Mouse (Mus musculus) stomach, postnatal 0 days (tissue): Measurements from ENCODE around the gene Tmem121. TPM values are rescaled to one million over a fixed set of nuclear protein-coding genes. Genes with fewer than 3 reads are reported as not detected.

Source experiments
- ATAC-seq: fragments of 200-750 bp; cut with Nextera tagmentation; 2 replicates; pipeline ENCODE4 v1.8.0; 2017; ENCODE audit not compliant: low FRiP score, low TSS enrichment
- DNase-seq: peaks from one replicate; pipeline ENCODE4 v3.0.0-alpha.2; 2016; ENCODE audit warnings: low spot score
- H3K27ac ChIP-seq: fragments of 300-500 bp; sonication (generic); replicated peaks from 2 replicates; pipeline ENCODE4 v1.5.1; 2014; ENCODE audit warnings: mild to moderate bottlenecking, control low read depth
- H3K27me3 ChIP-seq: fragments of 300-500 bp; sonication (generic); 2 replicates; pipeline ENCODE4 v1.6.1; 2014; ENCODE audit warnings: low read length; ENCODE audit not compliant: control insufficient read depth, insufficient read depth
- H3K36me3 ChIP-seq: fragments of 300-500 bp; sonication (generic); 2 replicates; pipeline ENCODE4 v1.6.1; 2014; ENCODE audit warnings: low read length, mixed read lengths; ENCODE audit not compliant: control insufficient read depth, insufficient read depth
- H3K4me1 ChIP-seq: fragments of 300-500 bp; sonication (generic); replicated peaks from 2 replicates; pipeline ENCODE4 v1.6.1; 2014; ENCODE audit warnings: antibody characterized with exemption; ENCODE audit not compliant: control insufficient read depth, insufficient read depth
- H3K4me2 ChIP-seq: fragments of 300-500 bp; sonication (generic); replicated peaks from 2 replicates; pipeline ENCODE4 v1.6.1; 2014; ENCODE audit warnings: low read depth, mild to moderate bottlenecking, control low read depth, moderate library complexity
- H3K4me3 ChIP-seq: fragments of 300-500 bp; sonication (generic); 2 replicates; pipeline ENCODE4 v1.5.1; 2014; ENCODE audit warnings: low read depth, low read length, control low read depth
- H3K9ac ChIP-seq: fragments of 300-500 bp; sonication (generic); 2 replicates; pipeline ENCODE4 v1.6.1; 2014; ENCODE audit warnings: mild to moderate bottlenecking, low read length, control low read depth, mixed read lengths
- H3K9me3 ChIP-seq: fragments of 300-500 bp; sonication (generic); 2 replicates; pipeline ENCODE4 v1.6.1; 2016; ENCODE audit warnings: low read length; ENCODE audit not compliant: control insufficient read depth
- CTCF ChIP-seq: IDR thresholded peaks from 2 replicates; pipeline ENCODE4 v1.5.1; 2016; ENCODE audit warnings: antibody characterized with exemption, low read depth, mild to moderate bottlenecking, moderate library complexity
- EP300 ChIP-seq: optimal IDR thresholded peaks from 2 replicates; pipeline ENCODE3; 2016; ENCODE audit warnings: antibody characterized with exemption
- WGBS: fragments of 180-500 bp; shearing (Covaris S2); extraction: QIAGEN DNeasy Blood & Tissue Kit; methylation state at CpG from one replicate; pipeline ENCODE4 v1.1.7; 2014; 5-methylcytosine and 5-hydroxymethylcytosine counted together
- polyA plus RNA-seq: library from polyadenylated mRNA; unstranded; fragments of >200 nt; fragmentation: Nextera tagmentation; extraction: Ambion mirVana; gene quantifications from 2 replicates; pipeline ENCODE4 v1.2.1, GENCODE M21; 2015

Gene Tmem121
- polyA plus RNA-seq, 1 experiment from 2014 or later, result 4.6 TPM

GRCm38 (mm10) chr12:113219867-113220266, 34.1 kb downstream of the Tmem121 start:
- no peaks in the 10 kb centered on the region for H3K9me3 ChIP-seq
- no peaks in the 10 kb centered on the region for H3K4me1 ChIP-seq
- TF ChIP-seq EP300 (no peak), CTCF (peak; percentile 80)
- H3K4me2 ChIP-seq, result no peak overlapping the region
- no peak overlapping the region for H3K27ac ChIP-seq
- H3K27me3 ChIP-seq, result no peaks in the 10 kb centered on the region
- DNase-seq (peak; percentile 61), ATAC-seq (peak; percentile 17; the same call in 1 of the 2 replicates)
- no peak overlapping the region for H3K9ac ChIP-seq
- no peaks in the 10 kb centered on the region for H3K36me3 ChIP-seq
- 34% methylated on average over 4 of the region's 4 CpGs for WGBS
- no peak overlapping the region for H3K4me3 ChIP-seq

- H3K36me3 ChIP-seq, result no peaks in the 10 kb centered on the region
- DNase-seq (peak; percentile 64), ATAC-seq (peak; percentile 50)
- no peaks in the 10 kb centered on the region for H3K27me3 ChIP-seq
- no peaks in the 10 kb centered on the region for H3K4me1 ChIP-seq
- no peak overlapping the region for H3K4me3 ChIP-seq
- no peak overlapping the region for H3K4me2 ChIP-seq
- 38% methylated on average over 4 of the region's 4 CpGs for WGBS
- no peak for TF ChIP-seq EP300
- TF ChIP-seq CTCF, result peak; percentile 84
- H3K9ac ChIP-seq, result no peak overlapping the region
- no peak overlapping the region for H3K27ac ChIP-seq
- H3K9me3 ChIP-seq, result no peaks in the 10 kb centered on the region
Measured at GRCm38 (mm10) chr12:113220447-113220846, 34.7 kb downstream of the Tmem121 start.

DNA sequence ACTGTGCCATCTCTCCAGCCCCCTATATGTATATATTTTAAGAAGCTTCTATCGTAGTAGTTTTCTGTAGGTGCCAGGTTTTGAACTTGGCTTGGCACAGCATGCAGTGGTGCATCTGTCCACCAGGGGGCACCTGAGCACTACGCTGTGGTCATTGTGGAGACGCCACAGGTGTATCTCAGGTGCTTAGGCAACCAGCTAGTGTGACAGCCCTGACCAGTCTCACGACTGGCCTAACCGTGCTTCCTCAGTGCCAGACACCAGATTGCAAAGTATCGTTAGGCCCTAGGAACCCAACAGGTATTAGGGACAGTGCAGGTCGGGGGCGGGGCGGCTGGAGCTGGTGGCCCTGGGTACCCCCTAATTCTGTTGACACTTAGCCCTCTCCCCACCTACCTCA, 35.6 kb downstream of the Tmem121 start:
- DNase-seq, result peak; percentile 43
- Histone ChIP-seq H3K27me3 (no peaks in the 10 kb centered on the region), H3K4me3 (no peak overlapping the region), H3K27ac (0 out of 2 replicates have a peak overlapping the region, but pooled peaks have one; percentile 35), H3K4me1 (no peaks in the 10 kb centered on the region), H3K9ac (no peak overlapping the region), H3K4me2 (no peak overlapping the region), H3K36me3 (no peaks in the 10 kb centered on the region), H3K9me3 (no peaks in the 10 kb centered on the region)
- TF ChIP-seq CTCF, result peak; percentile 74
- no peak for TF ChIP-seq EP300
- 0 out of 2 replicates have a peak, but pooled peaks have one; percentile 16 for ATAC-seq
- WGBS, result 75% methylated on average over 9 of the region's 9 CpGs

DNA sequence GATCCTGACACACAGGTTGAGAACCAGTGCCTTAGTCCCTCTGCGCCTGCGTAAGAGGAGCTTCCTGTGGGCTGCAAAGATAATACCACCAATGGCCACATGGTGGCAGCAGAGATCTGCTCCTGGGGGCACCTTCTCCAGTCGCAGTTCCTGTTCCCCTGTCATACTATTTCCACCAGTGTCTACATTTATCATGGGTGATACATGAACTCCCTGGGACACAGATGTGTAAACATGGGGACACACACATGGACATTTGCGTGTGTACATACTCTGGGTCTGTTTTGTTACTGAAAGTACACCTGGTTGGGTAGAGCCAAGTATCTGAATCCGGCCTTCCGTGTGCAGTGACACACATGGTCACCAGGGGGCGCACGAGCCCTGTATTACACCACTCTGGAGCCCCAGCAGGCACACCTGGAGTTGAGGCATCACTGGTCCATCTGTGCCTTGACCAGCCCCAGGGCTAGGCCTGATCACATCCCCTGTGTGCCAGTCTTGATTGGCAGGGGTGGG, 36.4 kb downstream of the Tmem121 start:
- 12% methylated on average over 8 of the region's 8 CpGs for WGBS
- DNase-seq, result peak; percentile 93
- Histone ChIP-seq H3K27ac (no peak overlapping the region), H3K36me3 (no peaks in the 10 kb centered on the region), H3K27me3 (no peaks in the 10 kb centered on the region), H3K4me3 (no peak overlapping the region), H3K4me1 (no peaks in the 10 kb centered on the region), H3K9ac (no peak overlapping the region), H3K4me2 (0 out of 2 replicates have a peak overlapping the region, but pooled peaks have one; percentile 20), H3K9me3 (no peaks in the 10 kb centered on the region)
- ATAC-seq, result peak; percentile 76
- TF ChIP-seq CTCF, result peak; percentile 86
- TF ChIP-seq EP300, result no peak

DNA sequence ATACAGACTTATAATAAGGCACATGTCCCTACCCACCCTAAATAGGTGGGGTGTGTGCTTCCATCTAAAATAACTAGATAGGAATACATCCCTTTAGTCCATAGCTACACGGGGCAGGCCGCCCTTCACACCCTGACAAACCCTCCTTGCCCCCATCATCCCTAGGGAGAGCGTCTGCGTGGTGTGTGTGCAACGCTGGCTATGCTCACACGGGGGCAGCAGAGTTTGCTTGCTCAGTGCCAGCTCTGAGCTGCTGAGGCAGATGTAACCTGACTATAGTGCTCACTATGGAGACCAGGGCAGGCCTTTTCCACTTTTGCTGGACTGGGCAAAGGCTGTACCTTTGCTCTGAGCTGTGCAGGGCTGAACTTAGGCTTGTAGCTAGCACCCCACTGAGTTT, 37.0 kb downstream of the Tmem121 start:
- TF ChIP-seq CTCF, result peak; percentile 74
- no peak for TF ChIP-seq EP300
- Histone ChIP-seq H3K9me3 (no peaks in the 10 kb centered on the region), H3K27ac (no peak overlapping the region), H3K4me1 (no peaks in the 10 kb centered on the region), H3K9ac (no peak overlapping the region), H3K27me3 (no peaks in the 10 kb centered on the region), H3K36me3 (no peaks in the 10 kb centered on the region), H3K4me2 (no peak overlapping the region), H3K4me3 (no peak overlapping the region)
- ATAC-seq (no peak), DNase-seq (peak; percentile 58)
- 28% methylated on average over 6 of the region's 6 CpGs for WGBS

GRCm38 (mm10) chr12:113224206-113224605, 38.5 kb downstream of the Tmem121 start:
- Histone ChIP-seq H3K4me2 (no peak overlapping the region), H3K36me3 (no peaks in the 10 kb centered on the region), H3K9ac (no peak overlapping the region), H3K4me3 (no peak overlapping the region), H3K4me1 (no peaks in the 10 kb centered on the region), H3K27me3 (no peaks in the 10 kb centered on the region), H3K27ac (no peak overlapping the region), H3K9me3 (no peaks in the 10 kb centered on the region)
- DNase-seq, result peak; percentile 34
- TF ChIP-seq CTCF, result peak; percentile 62
- TF ChIP-seq EP300, result no peak
- 69% methylated on average over 5 of the region's 5 CpGs for WGBS
- ATAC-seq, result no peak
